Mouse (Mus musculus) limb, embryonic 14.5 days (tissue): Measurements from ENCODE around the gene Dad1. TPM values are rescaled to one million over a fixed set of nuclear protein-coding genes. Genes with fewer than 3 reads are reported as not detected.

Experiments used
- ATAC-seq: fragments of 200-750 bp; cut with Nextera tagmentation; 2 replicates; pipeline ENCODE4 v1.8.0; 2017; ENCODE audit warnings: low read depth, moderate number of reproducible peaks, moderate TSS enrichment; ENCODE audit not compliant: low FRiP score
- DNase-seq: peaks from one replicate; pipeline ENCODE4 v3.0.0-alpha.2; 2015; ENCODE audit warnings: low spot score
- H3K27ac ChIP-seq: fragments of 300-500 bp; sonication (generic); replicated peaks from 2 replicates; pipeline ENCODE4 v1.5.1; 2014; ENCODE audit warnings: low read depth, mild to moderate bottlenecking, low read length, moderate library complexity, mixed read lengths
- H3K27me3 ChIP-seq: fragments of 300-500 bp; sonication (generic); 2 replicates; pipeline ENCODE4 v1.6.1; 2014; ENCODE audit warnings: low read length, mixed read lengths; ENCODE audit not compliant: control insufficient read depth, insufficient read depth
- H3K36me3 ChIP-seq: fragments of 300-500 bp; sonication (generic); 2 replicates; pipeline ENCODE4 v1.6.1; 2014; ENCODE audit warnings: mild to moderate bottlenecking, low read length, moderate library complexity, mixed read lengths; ENCODE audit not compliant: control insufficient read depth, insufficient read depth
- H3K4me1 ChIP-seq: fragments of 300-500 bp; sonication (generic); 2 replicates; pipeline ENCODE4 v1.6.1; 2014; ENCODE audit warnings: antibody characterized with exemption, low read length, mixed read lengths; ENCODE audit not compliant: control insufficient read depth, insufficient read depth
- H3K4me2 ChIP-seq: fragments of 300-500 bp; sonication (generic); replicated peaks from 2 replicates; pipeline ENCODE4 v1.6.1; 2014; ENCODE audit warnings: low read depth, mild to moderate bottlenecking, low read length, moderate library complexity; ENCODE audit not compliant: severe bottlenecking
- H3K4me3 ChIP-seq: fragments of 300-500 bp; sonication (generic); replicated peaks from 2 replicates; pipeline ENCODE4 v1.5.1; 2014; ENCODE audit warnings: low read length
- H3K9ac ChIP-seq: fragments of 300-500 bp; sonication (generic); 2 replicates; pipeline ENCODE4 v1.6.1; 2014; ENCODE audit warnings: mild to moderate bottlenecking, low read depth, low read length, moderate library complexity; ENCODE audit not compliant: severe bottlenecking
- H3K9me3 ChIP-seq: fragments of 300-500 bp; sonication (generic); 2 replicates; pipeline ENCODE4 v1.6.1; 2016; ENCODE audit warnings: low read length; ENCODE audit not compliant: control insufficient read depth
- POLR2A ChIP-seq: fragments of 200-500 bp; IDR thresholded peaks from 2 replicates; pipeline ENCODE4 v1.8.0; 2012; ENCODE audit warnings: inconsistent platforms, mild to moderate bottlenecking, moderate library complexity, borderline replicate concordance; ENCODE audit not compliant: insufficient read depth, insufficient read length; ENCODE audit errors: extremely low read depth
- WGBS: fragments of 180-500 bp; shearing (Covaris S2); extraction: QIAGEN DNeasy Blood & Tissue Kit; methylation state at CpG from one replicate; pipeline ENCODE4 v1.1.7; 2014; 5-methylcytosine and 5-hydroxymethylcytosine counted together
- polyA plus RNA-seq, 2 experiments: library from polyadenylated mRNA; depleted of rRNA in 1 of 2; stranded (reverse) in 1 of 2; unstranded in 1 of 2; fragments of >200 nt; fragmentation: Nextera tagmentation in 1 of 2; extraction: Ambion mirVana in 1 of 2; gene quantifications; 2 replicates each; pipeline versions ENCODE4 v1.2.1 to v1.2.3; 2012 to 2014

Gene Dad1
- polyA plus RNA-seq, 2 experiments = 248 to 419 TPM

- no peak for TF ChIP-seq POLR2A
- no peak for DNase-seq
- no peak for ATAC-seq
- Histone ChIP-seq H3K9ac (no peak overlapping the region), H3K27me3 (no peaks in the 10 kb centered on the region), H3K4me1 (peaks cover 4% of the 10 kb centered on the region), H3K36me3 (peaks cover 50% of the 10 kb centered on the region), H3K4me3 (no peak overlapping the region), H3K27ac (no peak overlapping the region), H3K9me3 (no peaks in the 10 kb centered on the region), H3K4me2 (no peak overlapping the region)
- WGBS = 66% methylated on average over 10 of the region's 10 CpGs
Observed at GRCm38 (mm10) chr14:54265093-54265492, 11.2 kb upstream of the Dad1 start.

- no peaks in the 10 kb centered on the region for H3K9me3 ChIP-seq
- no peaks in the 10 kb centered on the region for H3K27me3 ChIP-seq
- ATAC-seq (no peak), DNase-seq (no peak)
- no peak overlapping the region for H3K9ac ChIP-seq
- no peak for TF ChIP-seq POLR2A
- no peak overlapping the region for H3K27ac ChIP-seq
- H3K4me3 ChIP-seq = no peak overlapping the region
- peaks cover 47% of the 10 kb centered on the region for H3K36me3 ChIP-seq
- 94% methylated on average over 7 of the region's 7 CpGs for WGBS
- no peak overlapping the region for H3K4me2 ChIP-seq
- peaks cover 9% of the 10 kb centered on the region for H3K4me1 ChIP-seq
Observed at GRCm38 (mm10) chr14:54264231-54264630, 10.3 kb upstream of the Dad1 start.

GRCm38 (mm10) chr14:54263099-54263498 lies 9.2 kb upstream of the Dad1 start:
- Histone ChIP-seq H3K4me1 (peaks cover 12% of the 10 kb centered on the region), H3K27ac (no peak overlapping the region), H3K9me3 (no peaks in the 10 kb centered on the region), H3K9ac (no peak overlapping the region), H3K4me3 (no peak overlapping the region), H3K36me3 (peaks cover 39% of the 10 kb centered on the region), H3K27me3 (no peaks in the 10 kb centered on the region), H3K4me2 (no peak overlapping the region)
- DNase-seq (no peak), ATAC-seq (no peak)
- no peak for TF ChIP-seq POLR2A
- 91% methylated on average over 6 of the region's 6 CpGs for WGBS

DNA sequence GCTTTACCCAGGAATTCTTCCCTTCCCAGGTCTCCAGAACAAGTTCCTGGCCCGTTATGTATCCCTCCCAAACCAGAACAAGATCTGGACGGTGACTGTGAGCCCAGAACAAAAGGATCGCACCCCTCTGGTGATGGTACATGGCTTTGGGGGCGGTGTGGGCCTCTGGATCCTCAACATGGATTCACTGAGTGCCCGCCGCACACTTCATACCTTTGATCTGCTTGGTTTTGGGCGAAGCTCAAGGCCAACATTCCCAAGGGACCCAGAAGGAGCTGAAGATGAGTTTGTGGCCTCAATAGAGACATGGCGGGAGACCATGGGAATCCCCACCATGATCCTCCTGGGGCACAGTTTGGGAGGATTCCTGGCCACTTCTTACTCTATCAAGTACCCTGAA lies 8.7 kb upstream of the Dad1 start:
- Histone ChIP-seq H3K4me1 (peaks cover 12% of the 10 kb centered on the region), H3K4me2 (no peak overlapping the region), H3K9me3 (no peaks in the 10 kb centered on the region), H3K36me3 (peaks cover 35% of the 10 kb centered on the region), H3K9ac (no peak overlapping the region), H3K27ac (no peak overlapping the region), H3K4me3 (no peak overlapping the region), H3K27me3 (no peaks in the 10 kb centered on the region)
- no peak for TF ChIP-seq POLR2A
- no peak for ATAC-seq
- WGBS = 88% methylated on average over 8 of the region's 8 CpGs
- no peak for DNase-seq

DNA sequence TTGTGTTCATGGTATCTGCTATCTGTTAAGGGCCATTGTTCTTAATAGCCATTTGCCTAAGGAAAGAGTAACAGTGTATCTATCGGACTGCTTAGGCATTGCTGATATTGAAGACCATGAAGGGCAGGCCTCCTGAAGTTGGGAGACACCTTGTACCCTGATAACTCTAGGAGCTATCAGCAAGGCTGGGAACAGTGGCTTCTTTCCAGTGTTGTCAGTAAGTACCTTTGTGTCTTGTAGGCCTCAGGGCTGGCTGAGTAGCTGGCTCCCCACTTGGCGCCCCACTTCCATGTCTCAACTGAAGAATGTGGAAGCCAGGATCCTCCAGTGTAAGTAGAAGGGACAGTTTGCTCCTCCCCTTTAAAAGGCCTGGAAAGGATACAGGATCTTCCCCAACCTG lies 7.5 kb upstream of the Dad1 start:
- no peak overlapping the region for H3K27ac ChIP-seq
- no peak for TF ChIP-seq POLR2A
- H3K4me2 ChIP-seq = no peak overlapping the region
- DNase-seq (no peak), ATAC-seq (no peak)
- no peak overlapping the region for H3K4me3 ChIP-seq
- WGBS = 100% methylated on average over 2 of the region's 2 CpGs
- no peaks in the 10 kb centered on the region for H3K27me3 ChIP-seq
- peaks cover 24% of the 10 kb centered on the region for H3K36me3 ChIP-seq
- H3K9me3 ChIP-seq = no peaks in the 10 kb centered on the region
- H3K9ac ChIP-seq = no peak overlapping the region
- peaks cover 12% of the 10 kb centered on the region for H3K4me1 ChIP-seq

DNA sequence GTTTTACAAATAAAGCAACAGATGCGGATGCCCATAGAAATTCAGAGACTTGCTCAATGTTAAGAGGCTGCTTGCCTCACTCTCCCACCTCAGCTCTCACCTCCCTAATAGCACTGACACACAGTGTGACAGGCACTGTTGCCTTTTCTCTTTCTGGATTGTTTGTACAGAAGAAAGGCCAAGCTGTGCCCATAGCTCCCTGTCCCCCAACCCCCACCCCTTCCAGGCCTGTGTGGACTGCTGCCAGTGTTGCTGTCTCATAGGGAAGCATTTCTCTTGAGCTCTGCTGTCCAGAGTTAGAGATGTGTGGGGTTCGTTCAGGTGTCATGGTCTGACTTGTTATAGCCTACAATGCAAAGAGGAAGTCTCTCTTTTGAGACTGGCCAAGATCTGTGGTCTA lies 6.3 kb upstream of the Dad1 start:
- peaks cover 21% of the 10 kb centered on the region for H3K36me3 ChIP-seq
- peak overlapping the region; percentile 50; the same call in 1 of the 2 replicates for H3K4me3 ChIP-seq
- ATAC-seq (no peak), DNase-seq (no peak)
- H3K9ac ChIP-seq = no peak overlapping the region
- no peaks in the 10 kb centered on the region for H3K9me3 ChIP-seq
- no peak overlapping the region for H3K27ac ChIP-seq
- no peak for TF ChIP-seq POLR2A
- no peaks in the 10 kb centered on the region for H3K27me3 ChIP-seq
- WGBS = 71% methylated on average over 2 of the region's 2 CpGs
- peak overlapping the region; percentile 66 for H3K4me2 ChIP-seq
- peaks cover 12% of the 10 kb centered on the region for H3K4me1 ChIP-seq
